Mouse (Mus musculus) intestine, embryonic 14.5 days (tissue): ENCODE results near the gene Farsa. TPM values are rescaled to one million over a fixed set of nuclear protein-coding genes. Genes with fewer than 3 reads are reported as not detected.

Experiments used
- ATAC-seq: fragments of 200-750 bp; cut with Nextera tagmentation; replicated peaks from 2 replicates; pipeline ENCODE4 v1.8.0; 2017; ENCODE audit warnings: low read depth, moderate number of reproducible peaks, moderate TSS enrichment, moderate library complexity; ENCODE audit not compliant: low FRiP score, low TSS enrichment
- DNase-seq: peaks from one replicate; pipeline ENCODE4 v3.0.0-alpha.2; 2018; ENCODE audit warnings: low spot score
- H3K27ac ChIP-seq: fragments of 300-500 bp; sonication (generic); 2 replicates; pipeline ENCODE4 v1.5.1; 2014; ENCODE audit warnings: low read depth, mild to moderate bottlenecking, control low read depth
- H3K27me3 ChIP-seq: fragments of 300-500 bp; sonication (generic); replicated peaks from 2 replicates; pipeline ENCODE4 v1.6.1; 2014; ENCODE audit warnings: low read length, control low read depth; ENCODE audit not compliant: control insufficient read depth, insufficient read depth
- H3K36me3 ChIP-seq: fragments of 300-500 bp; sonication (generic); 2 replicates; pipeline ENCODE4 v1.6.1; 2014; ENCODE audit warnings: low read length, control low read depth; ENCODE audit not compliant: control insufficient read depth, insufficient read depth
- H3K4me1 ChIP-seq: fragments of 300-500 bp; sonication (generic); replicated peaks from 2 replicates; pipeline ENCODE4 v1.6.1; 2014; ENCODE audit warnings: low read length, control low read depth, mixed read lengths; ENCODE audit not compliant: control insufficient read depth, insufficient read depth
- H3K4me2 ChIP-seq: fragments of 300-500 bp; sonication (generic); 2 replicates; pipeline ENCODE4 v1.6.1; 2014; ENCODE audit warnings: low read length
- H3K4me3 ChIP-seq: fragments of 300-500 bp; sonication (generic); 2 replicates; pipeline ENCODE4 v1.5.1; 2014; ENCODE audit warnings: low read depth, low read length, control low read depth, mixed read lengths
- H3K9ac ChIP-seq: fragments of 300-500 bp; sonication (generic); 2 replicates; pipeline ENCODE4 v1.6.1; 2014; ENCODE audit warnings: mild to moderate bottlenecking, low read length
- H3K9me3 ChIP-seq: fragments of 300-500 bp; sonication (generic); 2 replicates; pipeline ENCODE4 v1.6.1; 2016; ENCODE audit warnings: low read length, control low read depth; ENCODE audit not compliant: control insufficient read depth
- WGBS: fragments of 180-500 bp; shearing (Covaris S2); extraction: QIAGEN DNeasy Blood & Tissue Kit; methylation state at CpG from one replicate; pipeline ENCODE4 v1.1.7; 2014; 5-methylcytosine and 5-hydroxymethylcytosine counted together
- polyA plus RNA-seq: library from polyadenylated mRNA; unstranded; fragments of >200 nt; fragmentation: Nextera tagmentation; extraction: Ambion mirVana; gene quantifications from 2 replicates; pipeline ENCODE4 v1.2.1, GENCODE M21; 2014

Farsa gene
- polyA plus RNA-seq, result 89.0 TPM in 2 replicates

GRCm38 (mm10) chr8:84856864-84857441 lies at the start of gene Farsa:
Gene Farsa (plus strand): TSS chr8:84856989.
- Histone ChIP-seq H3K27ac (peak within 1 kb of the TSS; percentile 77), H3K9me3 (no peaks in the 10 kb centered on the region), H3K27me3 (no peaks in the 10 kb centered on the region), H3K4me1 (peaks cover 10% of the 10 kb centered on the region), H3K36me3 (peaks cover 29% of the 10 kb centered on the region), H3K9ac (peak within 1 kb of the TSS; percentile 89), H3K4me3 (peak within 1 kb of the TSS; percentile 99), H3K4me2 (peak within 1 kb of the TSS; percentile 84)
- WGBS, result under 1% methylated on average over 39 of the region's 39 CpGs
- ATAC-seq, result peak; percentile 89
- DNase-seq, result peak; percentile 93

GRCm38 (mm10) chr8:84809109-84809940 lies 47.5 kb upstream of the Farsa start:
- ATAC-seq (no peak), DNase-seq (no peak)
- 0 out of 2 replicates have a peak, but pooled peaks cover 3% of the 10 kb centered on the region for H3K4me1 ChIP-seq
- 61% methylated on average over 12 of the region's 12 CpGs for WGBS
- H3K27me3 ChIP-seq, result peaks cover 60% of the 10 kb centered on the region
- no peak overlapping the region for H3K4me2 ChIP-seq
- H3K4me3 ChIP-seq, result no peak overlapping the region
- no peaks in the 10 kb centered on the region for H3K36me3 ChIP-seq
- no peaks in the 10 kb centered on the region for H3K9me3 ChIP-seq
- no peak overlapping the region for H3K27ac ChIP-seq
- H3K9ac ChIP-seq, result no peak overlapping the region

- DNase-seq (no peak), ATAC-seq (no peak)
- no peaks in the 10 kb centered on the region for H3K9me3 ChIP-seq
- WGBS, result 73% methylated on average over 5 of the region's 5 CpGs
- H3K4me2 ChIP-seq, result no peak overlapping the region
- H3K27me3 ChIP-seq, result peaks cover 60% of the 10 kb centered on the region
- H3K36me3 ChIP-seq, result no peaks in the 10 kb centered on the region
- no peak overlapping the region for H3K27ac ChIP-seq
- no peak overlapping the region for H3K9ac ChIP-seq
- H3K4me1 ChIP-seq, result 0 out of 2 replicates have a peak, but pooled peaks cover 3% of the 10 kb centered on the region
- no peak overlapping the region for H3K4me3 ChIP-seq
Measured at GRCm38 (mm10) chr8:84809941-84810280, 46.9 kb upstream of the Farsa start.

GRCm38 (mm10) chr8:84810896-84811295 lies 45.9 kb upstream of the Farsa start:
- Histone ChIP-seq H3K4me2 (peak overlapping the region; percentile 55), H3K9ac (0 out of 2 replicates have a peak overlapping the region, but pooled peaks have one; percentile 16), H3K4me3 (peak overlapping the region; percentile 27), H3K27me3 (peaks cover 52% of the 10 kb centered on the region), H3K27ac (no peak overlapping the region), H3K9me3 (no peaks in the 10 kb centered on the region), H3K36me3 (no peaks in the 10 kb centered on the region), H3K4me1 (0 out of 2 replicates have a peak, but pooled peaks cover 3% of the 10 kb centered on the region)
- DNase-seq (peak; percentile 97), ATAC-seq (peak; percentile 71)
- under 1% methylated on average over 32 of the region's 32 CpGs for WGBS

GRCm38 (mm10) chr8:84811303-84811702 lies 45.5 kb upstream of the Farsa start:
- Histone ChIP-seq H3K4me1 (0 out of 2 replicates have a peak, but pooled peaks cover 3% of the 10 kb centered on the region), H3K36me3 (no peaks in the 10 kb centered on the region), H3K9me3 (no peaks in the 10 kb centered on the region), H3K4me3 (peak overlapping the region; percentile 27), H3K27me3 (peaks cover 52% of the 10 kb centered on the region), H3K9ac (0 out of 2 replicates have a peak overlapping the region, but pooled peaks have one; percentile 16), H3K4me2 (peak overlapping the region; percentile 55), H3K27ac (no peak overlapping the region)
- ATAC-seq, result no peak
- no peak for DNase-seq
- 26% methylated on average over 10 of the region's 10 CpGs for WGBS

GRCm38 (mm10) chr8:84813059-84813458 lies 43.7 kb upstream of the Farsa start:
- no peak overlapping the region for H3K4me2 ChIP-seq
- H3K36me3 ChIP-seq, result no peaks in the 10 kb centered on the region
- H3K27me3 ChIP-seq, result peaks cover 46% of the 10 kb centered on the region
- H3K9me3 ChIP-seq, result no peaks in the 10 kb centered on the region
- no peak overlapping the region for H3K4me3 ChIP-seq
- DNase-seq, result peak; percentile 94
- H3K4me1 ChIP-seq, result 0 out of 2 replicates have a peak, but pooled peaks cover 3% of the 10 kb centered on the region
- ATAC-seq, result no peak
- no peak overlapping the region for H3K9ac ChIP-seq
- WGBS, result 2% methylated on average over 5 of the region's 5 CpGs
- H3K27ac ChIP-seq, result no peak overlapping the region

GRCm38 (mm10) chr8:84813830-84814229 lies 43.0 kb upstream of the Farsa start:
- H3K4me2 ChIP-seq, result no peak overlapping the region
- H3K27me3 ChIP-seq, result peaks cover 38% of the 10 kb centered on the region
- no peak overlapping the region for H3K9ac ChIP-seq
- 0 out of 2 replicates have a peak, but pooled peaks cover 3% of the 10 kb centered on the region for H3K4me1 ChIP-seq
- H3K36me3 ChIP-seq, result no peaks in the 10 kb centered on the region
- no peak for ATAC-seq
- no peak for DNase-seq
- no peak overlapping the region for H3K4me3 ChIP-seq
- WGBS, result 88% methylated on average over 3 of the region's 3 CpGs
- H3K9me3 ChIP-seq, result no peaks in the 10 kb centered on the region
- H3K27ac ChIP-seq, result no peak overlapping the region

GRCm38 (mm10) chr8:84814240-84814554 lies 42.6 kb upstream of the Farsa start:
- peaks cover 35% of the 10 kb centered on the region for H3K27me3 ChIP-seq
- H3K36me3 ChIP-seq, result no peaks in the 10 kb centered on the region
- H3K4me2 ChIP-seq, result no peak overlapping the region
- no peaks in the 10 kb centered on the region for H3K9me3 ChIP-seq
- no peak overlapping the region for H3K4me3 ChIP-seq
- WGBS, result 88% methylated on average over 11 of the region's 11 CpGs
- no peak for ATAC-seq
- H3K27ac ChIP-seq, result no peak overlapping the region
- 0 out of 2 replicates have a peak, but pooled peaks cover 3% of the 10 kb centered on the region for H3K4me1 ChIP-seq
- DNase-seq, result no peak
- H3K9ac ChIP-seq, result no peak overlapping the region
